ENCODE assay signal across 8 mouse cellular contexts in genomic region chr2:119156681-119157572, GRCm38 (mm10). TPM values are rescaled to one million over a fixed set of nuclear protein-coding genes. Genes with fewer than 3 reads are reported as not detected.
A peak's percentile ranks its signal among the peaks of the same experiment; 100 is the strongest.
DNase-seq lines count a peak whose midpoint lies in the region; ATAC-seq lines count a peak whose summit lies in the region.

Gene Rmdn3, minus strand, starts transcription at chr2:119157034.

- H3K36me3 ChIP-seq in heart, embryonic 14.5 days (ENCODE audit: control insufficient read depth, insufficient read depth, low read length): peaks cover 26% of the 10 kb centered on the region
- peaks cover 27% of the 10 kb centered on the region for H3K36me3 ChIP-seq in liver, embryonic 13.5 days
- H3K36me3 ChIP-seq in stomach, embryonic 16.5 days (ENCODE audit: control insufficient read depth, insufficient read depth, low read length): 0 out of 2 replicates have a peak, but pooled peaks cover 4% of the 10 kb centered on the region

- peak; percentile 75 for ATAC-seq in heart, embryonic 14.5 days (ENCODE audit: insufficient number of reproducible peaks, insufficient read depth, low FRiP score, low read depth)
- ATAC-seq in liver, embryonic 13.5 days (ENCODE audit: low read depth): peak; percentile 70
- peak; percentile 89 for ATAC-seq in stomach, embryonic 16.5 days (ENCODE audit: insufficient read depth, low FRiP score)

- H3K4me2 ChIP-seq in heart, embryonic 14.5 days (ENCODE audit: low read length): peak within 1 kb of the TSS; percentile 89
- H3K4me2 ChIP-seq in liver, embryonic 13.5 days: peak within 1 kb of the TSS; percentile 88
- peak within 1 kb of the TSS; percentile 68 for H3K4me2 ChIP-seq in stomach, embryonic 16.5 days (ENCODE audit: low read depth, low read length)

- WGBS in heart, embryonic 14.5 days: under 1% methylated on average over 54 of the region's 57 CpGs
- WGBS in liver, embryonic 13.5 days (ENCODE audit: insufficient replicate concordance): 1% methylated on average over 57 of the region's 57 CpGs
- under 1% methylated on average over 57 of the region's 57 CpGs for WGBS in stomach, embryonic 16.5 days

- no peaks in the 10 kb centered on the region for H3K27me3 ChIP-seq in heart, embryonic 14.5 days (ENCODE audit: control insufficient read depth, insufficient read depth, low read length)
- H3K27me3 ChIP-seq in liver, embryonic 13.5 days: 0 out of 2 replicates have a peak, but pooled peaks cover 3% of the 10 kb centered on the region
- H3K27me3 ChIP-seq in stomach, embryonic 16.5 days (ENCODE audit: control insufficient read depth, insufficient read depth, low read length): no peaks in the 10 kb centered on the region

- H3K9ac ChIP-seq in heart, embryonic 14.5 days (ENCODE audit: low read length): peak within 1 kb of the TSS; percentile 88
- H3K9ac ChIP-seq in liver, embryonic 13.5 days: peak within 1 kb of the TSS; percentile 97
- H3K9ac ChIP-seq in stomach, embryonic 16.5 days (ENCODE audit: low read length): peak within 1 kb of the TSS; percentile 91

- H3K9me3 ChIP-seq in heart, embryonic 14.5 days (ENCODE audit: control insufficient read depth, low read length): no peaks in the 10 kb centered on the region
- no peaks in the 10 kb centered on the region for H3K9me3 ChIP-seq in liver, embryonic 13.5 days (replicated peaks)
- H3K9me3 ChIP-seq in stomach, embryonic 16.5 days (replicated peaks; ENCODE audit: control insufficient read depth, low read length): no peaks in the 10 kb centered on the region

- H3K4me1 ChIP-seq in brown adipose tissue, adult 24 weeks (ENCODE audit: control insufficient read depth, insufficient read depth, insufficient read length, low read length): peaks cover 9% of the 10 kb centered on the region
- H3K4me1 ChIP-seq in heart, embryonic 14.5 days (ENCODE audit: control insufficient read depth in 2 of 2, insufficient read depth in 2 of 2, low read length in 2 of 2): peaks cover 7 to 25% of the 10 kb centered on the region in 2 experiments
- peaks cover 45% of the 10 kb centered on the region for H3K4me1 ChIP-seq in liver, embryonic 13.5 days (replicated peaks)
- H3K4me1 ChIP-seq in stomach, embryonic 16.5 days (ENCODE audit: control insufficient read depth, insufficient read depth, low read length): peaks cover 8% of the 10 kb centered on the region; the same call in 1 of the 2 replicates

- peak within 1 kb of the TSS; percentile 90 for H3K27ac ChIP-seq in brown adipose tissue, adult 24 weeks (replicated peaks; ENCODE audit: low read depth, low read length)
- H3K27ac ChIP-seq in heart, embryonic 14.5 days (replicated peaks in 1 of 2; ENCODE audit: control insufficient read depth in 1 of 2, insufficient read depth in 1 of 2, low read depth in 2 of 2, low read length in 2 of 2): peak within 1 kb of the TSS; percentile 6 to 55; a peak in 3 of 4 replicates
- H3K27ac ChIP-seq in liver, embryonic 13.5 days: peak within 1 kb of the TSS; percentile 98
- H3K27ac ChIP-seq in stomach, embryonic 16.5 days (ENCODE audit: low read length): no peak within 1 kb of the TSS

- DNase-seq in CD4-positive, CD25-positive, alpha-beta regulatory T cell, adult 2 months (ENCODE audit: low read depth, low spot score): peak; percentile 97
- peak; percentile 73 for DNase-seq in fibroblast of lung, adult 2 months (ENCODE audit: low read depth)
- DNase-seq in kidney, postnatal 14 days: peak; percentile 97
- DNase-seq in liver, embryonic 13.5 days: peak; percentile 93
- DNase-seq in neural tube, embryonic 10.5 days (ENCODE audit: extremely low spot score, low spot score): peak; percentile 93

- peak within 1 kb of the TSS; percentile 83 for H3K4me3 ChIP-seq in brown adipose tissue, adult 24 weeks (ENCODE audit: insufficient read depth, low read depth, low read length)
- peak within 1 kb of the TSS; percentile 68 to 78 for H3K4me3 ChIP-seq in heart, embryonic 14.5 days (ENCODE audit: control insufficient read depth in 1 of 2, insufficient read depth in 1 of 2, low read depth in 1 of 2, low read length in 2 of 2)
- H3K4me3 ChIP-seq in liver, embryonic 13.5 days (replicated peaks): peak within 1 kb of the TSS; percentile 100
- peak within 1 kb of the TSS; percentile 90 for H3K4me3 ChIP-seq in stomach, embryonic 16.5 days (replicated peaks; ENCODE audit: low read length)

RNA-seq across cellular contexts. Expression of gene Rmdn3, which starts in this region (rescaled TPM):
- polyA plus RNA-seq in brown adipose tissue, adult 24 weeks (2012; ENCODE audit: insufficient read depth, insufficient read length, missing spikeins): 124 and 184 TPM in 2 replicates
- polyA plus RNA-seq in heart, embryonic 14.5 days (2014; fragmentation: Nextera tagmentation; extraction: Ambion mirVana): 19.4 and 23.7 TPM in 2 replicates
- 55.3 and 61.6 TPM in 2 replicates for polyA plus RNA-seq in liver, embryonic 13.5 days (2015; fragmentation: Nextera tagmentation; extraction: Ambion mirVana)
- polyA plus RNA-seq in stomach, embryonic 16.5 days (2015; fragmentation: Nextera tagmentation; extraction: Ambion mirVana): 42.9 and 45.2 TPM in 2 replicates
